Mouse (Mus musculus): ENCODE data around the gene Fat3. TPM values are rescaled to one million over a fixed set of nuclear protein-coding genes. Genes with fewer than 3 reads are reported as not detected.

Gene Fat3
- total RNA-seq, 2 experiments from 2014 or later, result 4.2 TPM

GRCm38 (mm10) chr9:16439941-16440340 lies 61.1 kb downstream of the Fat3 start:
- DNase-seq (ENCODE audit: low spot score in 2 of 2), result no peak

- no peak for DNase-seq (ENCODE audit: low spot score in 2 of 2)
Observed at GRCm38 (mm10) chr9:16437805-16438204, 63.3 kb downstream of the Fat3 start.

- DNase-seq (ENCODE audit: low spot score in 2 of 2), result no peak
Observed at GRCm38 (mm10) chr9:16428589-16428988, 72.5 kb downstream of the Fat3 start.

GRCm38 (mm10) chr9:16422707-16423106 lies 78.4 kb downstream of the Fat3 start:
- no peak for DNase-seq (ENCODE audit: low spot score in 2 of 2)

GRCm38 (mm10) chr9:16402815-16403214 lies 98.3 kb downstream of the Fat3 start:
- no peak for DNase-seq (ENCODE audit: low spot score in 2 of 2)

- DNase-seq (ENCODE audit: low spot score in 2 of 2), result no peak
Observed at GRCm38 (mm10) chr9:16398734-16399686, 102.1 kb downstream of the Fat3 start.

- DNase-seq (ENCODE audit: low spot score in 2 of 2), result no peak
Observed at GRCm38 (mm10) chr9:16389141-16389540, 111.9 kb downstream of the Fat3 start.

GRCm38 (mm10) chr9:16387527-16387926 lies 113.6 kb downstream of the Fat3 start:
- no peak for DNase-seq (ENCODE audit: low spot score in 2 of 2)

- no peak for DNase-seq (ENCODE audit: low spot score in 2 of 2)
Observed at GRCm38 (mm10) chr9:16363713-16364112, 137.4 kb downstream of the Fat3 start.

- no peak for DNase-seq (ENCODE audit: low spot score in 2 of 2)
Observed at GRCm38 (mm10) chr9:16361811-16362210, 139.3 kb downstream of the Fat3 start.

- DNase-seq (ENCODE audit: low spot score in 2 of 2), result no peak
Observed at GRCm38 (mm10) chr9:16356636-16357035, 144.4 kb downstream of the Fat3 start.

GRCm38 (mm10) chr9:16354906-16355305 lies 146.2 kb downstream of the Fat3 start:
- DNase-seq (ENCODE audit: low spot score in 2 of 2), result no peak

- DNase-seq (ENCODE audit: low spot score in 2 of 2), result no peak
Observed at GRCm38 (mm10) chr9:16353049-16353724, 147.9 kb downstream of the Fat3 start.

GRCm38 (mm10) chr9:16352486-16353048 lies 148.5 kb downstream of the Fat3 start:
- no peak for DNase-seq (ENCODE audit: low spot score in 2 of 2)

GRCm38 (mm10) chr9:16344902-16345855 lies 155.9 kb downstream of the Fat3 start:
- DNase-seq (ENCODE audit: low spot score in 2 of 2), result no peak

GRCm38 (mm10) chr9:16343191-16343590 lies 157.9 kb downstream of the Fat3 start:
- DNase-seq (ENCODE audit: low spot score in 2 of 2), result no peak

GRCm38 (mm10) chr9:16342577-16342976 lies 158.5 kb downstream of the Fat3 start:
- no peak for DNase-seq (ENCODE audit: low spot score in 2 of 2)

- no peak for DNase-seq (ENCODE audit: low spot score in 2 of 2)
Observed at GRCm38 (mm10) chr9:16330290-16330984, 170.6 kb downstream of the Fat3 start.

- no peak for DNase-seq (ENCODE audit: low spot score in 2 of 2)
Observed at GRCm38 (mm10) chr9:16318957-16319356, 182.1 kb downstream of the Fat3 start.

- no peak for DNase-seq (ENCODE audit: low spot score in 2 of 2)
Observed at GRCm38 (mm10) chr9:16312599-16313197, 188.4 kb downstream of the Fat3 start.

All from adrenal gland, postnatal 4 days (tissue).